Mouse (Mus musculus): ENCODE results near the gene Emid1.

DNA sequence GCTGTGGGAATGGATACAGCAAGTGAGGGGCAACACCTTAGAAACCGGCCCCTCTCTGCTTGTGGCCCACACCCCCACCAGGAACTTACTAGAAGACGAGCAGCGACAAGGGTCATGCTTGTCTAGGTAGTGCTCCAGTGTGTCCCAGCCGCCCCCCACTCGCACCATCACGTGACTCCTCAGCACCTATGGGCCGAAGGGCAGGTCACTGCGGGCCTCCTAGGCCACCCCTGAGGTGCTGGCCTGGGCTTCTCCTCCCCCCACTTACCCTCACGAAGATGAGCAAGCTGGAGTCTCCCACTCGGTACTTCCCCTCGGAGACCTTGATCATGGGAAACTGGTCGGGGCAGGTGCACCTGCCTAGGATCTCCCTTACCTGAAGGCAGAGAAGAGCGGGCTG is 89.7 kb downstream of the Emid1 start:
- TF ChIP-seq CTCF (IDR thresholded peaks at IDR 0.05; ENCODE audit: low read depth) (no peak), EP300 (IDR thresholded peaks at IDR 0.05; ENCODE audit: low read depth) (no peak)
